8 mouse cellular contexts compared by ENCODE assay signal in the genomic region with DNA sequence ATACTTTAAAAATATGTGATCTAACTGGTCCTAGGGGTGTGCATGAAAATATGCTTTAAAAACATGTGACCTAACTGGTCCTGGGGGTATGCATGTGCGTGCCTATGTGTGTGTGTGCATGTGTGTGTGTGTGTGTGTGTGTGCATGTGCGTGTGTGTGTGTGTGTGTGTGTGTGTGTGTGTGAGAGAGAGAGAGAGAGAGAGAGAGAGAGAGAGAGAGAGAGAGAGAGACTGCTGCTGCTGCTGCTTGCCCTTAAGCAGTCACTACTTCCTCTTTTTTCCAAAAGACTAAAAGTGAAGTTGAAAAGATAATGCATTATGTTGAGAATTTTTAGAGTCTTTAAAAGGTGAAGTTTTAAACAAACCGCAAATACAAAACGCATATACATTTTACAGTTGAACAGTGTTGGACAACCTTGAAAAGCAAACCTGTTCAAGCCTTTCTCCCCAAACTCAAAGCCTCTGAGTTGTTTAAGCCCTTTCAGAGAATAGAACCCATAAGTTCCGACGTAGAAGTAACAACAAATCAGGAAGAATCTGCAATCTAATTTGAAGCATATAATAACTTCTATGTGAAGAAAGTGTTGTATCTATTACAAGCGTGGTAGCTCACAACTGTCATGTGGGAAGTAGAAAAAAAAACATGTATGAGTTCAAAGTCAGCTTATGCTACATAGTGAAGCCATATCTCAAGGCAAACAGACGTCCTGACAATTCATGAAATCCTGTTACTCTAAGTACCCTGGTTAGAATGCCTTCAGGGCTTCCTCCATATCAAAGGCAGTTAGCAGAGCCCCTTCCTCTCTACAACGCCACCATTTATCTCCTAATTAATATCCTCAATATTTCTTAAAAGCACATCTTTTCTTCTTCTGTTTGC. TPM values are rescaled to one million over a fixed set of nuclear protein-coding genes. Genes with fewer than 3 reads are reported as not detected.
DNase-seq lines count a peak whose midpoint lies in the region; ATAC-seq and TF ChIP-seq lines count a peak whose summit lies in the region.

No protein-coding gene starts in this region.

- no peaks in the 10 kb centered on the region for H3K36me3 ChIP-seq in heart, embryonic 10.5 days
- no peaks in the 10 kb centered on the region for H3K36me3 ChIP-seq in spleen, adult 2 months (ENCODE audit: control insufficient read depth, insufficient read depth, low read length)
- H3K36me3 ChIP-seq in liver, embryonic 16.5 days (ENCODE audit: control insufficient read depth, insufficient read depth): no peaks in the 10 kb centered on the region

- no peak overlapping the region for H3K27ac ChIP-seq in heart, embryonic 10.5 days
- H3K27ac ChIP-seq in spleen, adult 2 months (ENCODE audit: insufficient read depth, low read length): no peak overlapping the region
- peak overlapping the region; percentile 88 for H3K27ac ChIP-seq in liver, embryonic 16.5 days (ENCODE audit: low read length)

- 72% methylated on average over 9 of the region's 9 CpGs for WGBS in heart, embryonic 10.5 days
- 17% methylated on average over 9 of the region's 9 CpGs for WGBS in spleen, adult 2 months
- 22% methylated on average over 9 of the region's 9 CpGs for WGBS in liver, embryonic 16.5 days (ENCODE audit: insufficient replicate concordance)

- peak overlapping the region; percentile 59 for H3K4me3 ChIP-seq in heart, embryonic 10.5 days
- H3K4me3 ChIP-seq in spleen, adult 2 months (ENCODE audit: extremely low read depth, insufficient read depth, insufficient read length): peak overlapping the region; percentile 49; the same call in 1 of the 2 replicates
- H3K4me3 ChIP-seq in liver, embryonic 16.5 days (ENCODE audit: low read depth, low read length): peak overlapping the region; percentile 74

- no peaks in the 10 kb centered on the region for H3K27me3 ChIP-seq in heart, embryonic 10.5 days (ENCODE audit: insufficient read depth, poor library complexity, severe bottlenecking)
- H3K27me3 ChIP-seq in spleen, adult 2 months (ENCODE audit: control insufficient read depth, insufficient read depth, low read length): no peaks in the 10 kb centered on the region
- H3K27me3 ChIP-seq in liver, embryonic 16.5 days (ENCODE audit: control insufficient read depth, insufficient read depth, low read depth, low read length): no peaks in the 10 kb centered on the region

- DNase-seq in heart, embryonic 10.5 days (ENCODE audit: low spot score): no peak
- DNase-seq in heart, postnatal 10 days: no peak
- no peak for DNase-seq in spleen, adult 2 months (ENCODE audit: low read depth in 1 of 2, low spot score in 2 of 2)
- no peak for DNase-seq in spleen, postnatal 14 days (ENCODE audit: low spot score in 2 of 2)
- no peak for DNase-seq in right cerebral cortex, postnatal 10 days (ENCODE audit: low spot score in 2 of 2)
- no peak for DNase-seq in cerebellum, postnatal 25 days
- no peak for DNase-seq in urinary bladder, postnatal 4 days (ENCODE audit: low spot score in 2 of 2)

- intact Hi-C loops in heart, postnatal 10 days (cut with DNase I): no loop called here

- no peak for TF ChIP-seq POLR2A in spleen, adult 2 months (IDR thresholded peaks at IDR 0.05; ENCODE audit: low read depth, low read length)

- H3K9ac ChIP-seq in liver, embryonic 16.5 days (ENCODE audit: low read depth, low read length): no peak overlapping the region

- ATAC-seq in liver, embryonic 16.5 days (ENCODE audit: low read depth): peak; percentile 28

- peak overlapping the region; percentile 72 for H3K4me2 ChIP-seq in liver, embryonic 16.5 days (ENCODE audit: low read depth, low read length)

- no peaks in the 10 kb centered on the region for H3K9me3 ChIP-seq in heart, embryonic 10.5 days
- H3K9me3 ChIP-seq in liver, embryonic 16.5 days (replicated peaks; ENCODE audit: control insufficient read depth, low read length): no peaks in the 10 kb centered on the region

- no peaks in the 10 kb centered on the region for H3K4me1 ChIP-seq in heart, embryonic 10.5 days
- H3K4me1 ChIP-seq in spleen, adult 2 months (ENCODE audit: control insufficient read depth, insufficient read depth, insufficient read length): no peaks in the 10 kb centered on the region
- H3K4me1 ChIP-seq in liver, embryonic 16.5 days (ENCODE audit: control insufficient read depth, low read depth, low read length): no peaks in the 10 kb centered on the region; the same call in 1 of the 2 replicates

- no peak for TF ChIP-seq CTCF in spleen, adult 2 months (IDR thresholded peaks at IDR 0.05; ENCODE audit: extremely low read depth, insufficient read depth, insufficient read length, insufficient replicate concordance)

RNA-seq across cellular contexts. Expression of gene Pla2g4a, which starts 0.6 kb away (rescaled TPM):
- polyA plus RNA-seq in heart, embryonic 10.5 days (2016; fragmentation: Nextera tagmentation; extraction: Ambion mirVana): 6.3 and 13.7 TPM in 2 replicates
- total RNA-seq in heart, postnatal 10 days (2021): 1 to 10 TPM; 3.8 to 4.7 TPM
- 0.96 and 1.4 TPM in 2 replicates for polyA plus RNA-seq in spleen, adult 2 months (2012; rRNA removed)
- polyA plus RNA-seq in liver, embryonic 16.5 days (2015; fragmentation: Nextera tagmentation; extraction: Ambion mirVana): 5.4 and 5.7 TPM in 2 replicates
